Mouse (Mus musculus) thymus, postnatal 14 days (tissue): Measurements from ENCODE around the gene Gm47996.
A peak's percentile ranks its signal among the peaks of the same experiment; 100 is the strongest.

Experiments
- DNase-seq: peaks from one replicate; pipeline ENCODE4 v3.0.0; 2021

Gm47996 gene

DNA sequence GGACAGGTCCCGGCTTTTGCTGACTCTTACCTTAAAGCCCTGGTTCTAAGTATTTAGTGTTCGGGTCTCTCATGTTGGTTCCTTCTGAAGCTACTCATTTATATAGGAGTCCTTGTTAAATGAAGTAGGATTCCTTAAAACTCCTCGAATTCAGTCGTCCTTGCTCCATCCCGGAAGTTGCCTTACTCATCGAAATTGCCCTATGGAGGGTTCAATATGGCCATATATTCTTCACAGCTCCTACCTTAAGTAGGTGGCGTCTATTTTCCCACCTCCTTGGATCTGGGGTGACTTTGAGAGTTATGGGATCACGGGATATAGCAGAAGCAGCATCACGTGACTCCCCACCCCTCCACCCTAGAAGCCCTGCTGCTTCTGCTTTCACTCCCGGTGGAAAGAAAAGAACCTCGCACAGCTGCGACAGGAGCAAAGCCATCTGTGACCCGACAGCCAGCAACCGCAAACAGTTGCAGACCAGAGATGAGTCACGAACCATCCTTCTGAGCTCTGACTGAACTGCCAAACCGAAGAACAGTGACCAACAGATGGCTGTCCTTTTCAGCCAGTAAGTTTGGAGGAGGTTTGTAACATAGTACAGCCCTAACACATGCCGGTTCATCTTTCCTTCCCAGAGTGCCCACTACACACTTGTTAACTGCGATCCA lies 40.7 kb downstream of the Gm47996 start:
- peak; percentile 49 for DNase-seq

- peak; percentile 16 for DNase-seq
These were observed 41.5 kb downstream of the Gm47996 start for GRCm38 (mm10) chr1:151251194-151252010.

GRCm38 (mm10) chr1:151255422-151255821 lies 45.5 kb downstream of the Gm47996 start:
- no peak for DNase-seq

DNA sequence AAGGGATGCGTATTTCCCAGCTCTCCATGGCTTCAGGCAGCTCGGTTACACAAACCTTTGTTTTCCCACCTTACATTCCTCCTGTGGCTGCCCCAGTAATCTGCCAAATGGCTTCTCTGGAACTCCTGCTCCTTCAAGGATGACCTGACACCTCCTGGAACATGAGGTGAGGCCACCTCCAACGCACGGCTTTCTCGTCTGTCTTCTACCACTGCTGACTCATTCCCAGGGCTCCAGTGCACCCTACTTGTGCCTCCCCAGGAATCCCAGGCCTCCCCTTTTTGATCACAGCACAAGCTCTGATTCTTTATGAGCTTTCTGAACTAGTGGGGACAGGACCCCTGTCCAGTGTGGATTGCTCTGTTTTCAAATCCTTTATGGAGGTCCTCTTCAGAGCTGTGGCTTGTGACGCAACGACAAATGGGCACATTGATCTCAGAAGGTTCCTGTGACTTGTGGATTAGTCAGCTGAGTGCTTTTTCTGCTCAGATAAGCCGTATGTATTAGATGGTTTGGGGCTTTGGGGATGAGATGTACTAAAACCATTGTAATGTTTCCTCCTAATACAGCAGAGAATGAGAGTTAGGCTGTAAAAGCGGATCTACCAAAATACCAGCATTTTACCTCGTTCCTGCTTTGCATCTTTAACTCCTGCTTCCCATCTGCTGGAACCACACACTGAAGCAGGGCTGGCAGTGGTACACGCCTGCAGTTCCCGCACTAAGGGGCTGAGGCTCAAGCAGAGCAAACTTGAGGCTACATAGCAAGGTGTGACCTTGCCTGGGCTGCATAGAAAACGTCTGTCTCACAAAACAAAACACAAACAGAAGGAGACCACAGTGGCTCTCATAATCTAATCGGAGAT lies 48.4 kb downstream of the Gm47996 start:
- DNase-seq, result no peak

GRCm38 (mm10) chr1:151259061-151259460 lies 49.1 kb downstream of the Gm47996 start:
- no peak for DNase-seq
